Mouse (Mus musculus) liver, embryonic 16.5 days (tissue): Measurements from ENCODE around the gene Bcl2l12. TPM values are rescaled to one million over a fixed set of nuclear protein-coding genes. Genes with fewer than 3 reads are reported as not detected.
"Not testable (repeated sequence)": the region's sequence is repeated elsewhere in the genome, so short reads cannot be mapped to it uniquely, and the experiment has no call there.

Experiments
- ATAC-seq: fragments of 200-750 bp; cut with Nextera tagmentation; 2 replicates; pipeline ENCODE4 v1.8.0; 2017; ENCODE audit warnings: low read depth, mild to moderate bottlenecking, moderate number of reproducible peaks, moderate library complexity
- H3K27ac ChIP-seq: fragments of 300-500 bp; sonication (generic); 2 replicates; pipeline ENCODE4 v1.5.1; 2014; ENCODE audit warnings: mild to moderate bottlenecking, low read length
- H3K27me3 ChIP-seq: fragments of 300-500 bp; sonication (generic); 2 replicates; pipeline ENCODE4 v1.6.1; 2014; ENCODE audit warnings: low read depth, low read length, mixed read lengths; ENCODE audit not compliant: control insufficient read depth, insufficient read depth
- H3K36me3 ChIP-seq: fragments of 300-500 bp; sonication (generic); 2 replicates; pipeline ENCODE4 v1.6.1; 2014; ENCODE audit warnings: mild to moderate bottlenecking; ENCODE audit not compliant: control insufficient read depth, insufficient read depth
- H3K4me1 ChIP-seq: fragments of 300-500 bp; sonication (generic); 2 replicates; pipeline ENCODE4 v1.6.1; 2014; ENCODE audit warnings: low read depth, low read length, mixed read lengths; ENCODE audit not compliant: control insufficient read depth
- H3K4me2 ChIP-seq: fragments of 300-500 bp; sonication (generic); 2 replicates; pipeline ENCODE4 v1.6.1; 2014; ENCODE audit warnings: low read depth, low read length, mixed read lengths
- H3K4me3 ChIP-seq: fragments of 300-500 bp; sonication (generic); 2 replicates; pipeline ENCODE4 v1.5.1; 2014; ENCODE audit warnings: low read depth, mild to moderate bottlenecking, low read length
- H3K9ac ChIP-seq: fragments of 300-500 bp; sonication (generic); 2 replicates; pipeline ENCODE4 v1.6.1; 2014; ENCODE audit warnings: low read depth, low read length
- H3K9me3 ChIP-seq: fragments of 300-500 bp; sonication (generic); replicated peaks from 2 replicates; pipeline ENCODE4 v1.6.1; 2016; ENCODE audit warnings: low read length; ENCODE audit not compliant: control insufficient read depth
- WGBS: fragments of 180-500 bp; shearing (Covaris S2); extraction: QIAGEN DNeasy Blood & Tissue Kit; methylation state at CpG from one replicate; pipeline ENCODE4 v1.1.7; 2014; ENCODE audit not compliant: insufficient replicate concordance; 5-methylcytosine and 5-hydroxymethylcytosine counted together
- polyA plus RNA-seq: library from polyadenylated mRNA; unstranded; fragments of >200 nt; fragmentation: Nextera tagmentation; extraction: Ambion mirVana; gene quantifications from 2 replicates; pipeline ENCODE4 v1.2.1, GENCODE M21; 2015

Bcl2l12 gene
- polyA plus RNA-seq, 1 experiment from 2014 or later, result 12.2 TPM

GRCm38 (mm10) chr7:45024281-45025248 is 26.1 kb upstream of the Bcl2l12 start:
- Histone ChIP-seq H3K9ac (no peak overlapping the region), H3K9me3 (no peaks in the 10 kb centered on the region), H3K4me1 (no peaks in the 10 kb centered on the region), H3K27ac (no peak overlapping the region), H3K4me3 (no peak overlapping the region), H3K4me2 (no peak overlapping the region), H3K36me3 (peaks cover under 1% of the 10 kb centered on the region; the same call in 1 of the 2 replicates), H3K27me3 (no peaks in the 10 kb centered on the region)
- WGBS, result 69% methylated on average over 15 of the region's 15 CpGs
- peak; percentile 28; the same call in 1 of the 2 replicates for ATAC-seq

- not testable (repeated sequence) for ATAC-seq
These were observed 25.2 kb upstream of the Bcl2l12 start for GRCm38 (mm10) chr7:45023711-45024110.

GRCm38 (mm10) chr7:45020225-45020624 is 21.7 kb upstream of the Bcl2l12 start:
- Histone ChIP-seq H3K4me3 (no peak overlapping the region), H3K9me3 (no peaks in the 10 kb centered on the region), H3K4me1 (peaks cover 22% of the 10 kb centered on the region), H3K27me3 (peaks cover 3% of the 10 kb centered on the region; the same call in 1 of the 2 replicates), H3K36me3 (no peaks in the 10 kb centered on the region), H3K4me2 (no peak overlapping the region), H3K27ac (no peak overlapping the region), H3K9ac (no peak overlapping the region)
- 64% methylated on average over 9 of the region's 9 CpGs for WGBS
- no peak for ATAC-seq

More at GRCm38 (mm10) chr7:45023711-45024110, 25.2 kb upstream of the Bcl2l12 start:
- not testable (repeated sequence) for H3K4me2 ChIP-seq, H3K9ac ChIP-seq, H3K9me3 ChIP-seq, H3K27me3 ChIP-seq, H3K36me3 ChIP-seq, H3K4me1 ChIP-seq, H3K4me3 ChIP-seq, H3K27ac ChIP-seq
- WGBS, result 59% methylated on average over 5 of the region's 5 CpGs

GRCm38 (mm10) chr7:45019031-45019571 is 20.6 kb upstream of the Bcl2l12 start:
- Histone ChIP-seq H3K36me3 (no peaks in the 10 kb centered on the region), H3K27me3 (peaks cover 3% of the 10 kb centered on the region; the same call in 1 of the 2 replicates), H3K9me3 (no peaks in the 10 kb centered on the region), H3K9ac (no peak overlapping the region), H3K4me1 (peaks cover 33% of the 10 kb centered on the region), H3K4me3 (no peak overlapping the region), H3K4me2 (no peak overlapping the region), H3K27ac (no peak overlapping the region)
- no peak for ATAC-seq
- WGBS, result 25% methylated on average over 8 of the region's 8 CpGs

GRCm38 (mm10) chr7:45017242-45018061 is 18.9 kb upstream of the Bcl2l12 start, which contains the start of gene Rras:
Rras (plus strand) TSS chr7:45017961.
- peak within 1 kb of the TSS; percentile 99 for H3K9ac ChIP-seq
- H3K27me3 ChIP-seq, result peaks cover 3% of the 10 kb centered on the region; the same call in 1 of the 2 replicates
- peaks cover 46% of the 10 kb centered on the region for H3K4me1 ChIP-seq
- H3K27ac ChIP-seq, result peak within 1 kb of the TSS; percentile 99
- ATAC-seq, result peak; percentile 83
- H3K4me2 ChIP-seq, result peak within 1 kb of the TSS; percentile 100
- H3K4me3 ChIP-seq, result peak within 1 kb of the TSS; percentile 98
- under 1% methylated on average over 32 of the region's 36 CpGs for WGBS
- peaks cover 3% of the 10 kb centered on the region for H3K36me3 ChIP-seq
- H3K9me3 ChIP-seq, result no peaks in the 10 kb centered on the region

GRCm38 (mm10) chr7:45016761-45017160 is 18.2 kb upstream of the Bcl2l12 start:
- Histone ChIP-seq H3K4me2 (peak overlapping the region; percentile 100), H3K9me3 (no peaks in the 10 kb centered on the region), H3K27ac (peak overlapping the region; percentile 99), H3K4me1 (peaks cover 46% of the 10 kb centered on the region), H3K9ac (peak overlapping the region; percentile 99), H3K4me3 (peak overlapping the region; percentile 98), H3K27me3 (peaks cover 3% of the 10 kb centered on the region; the same call in 1 of the 2 replicates), H3K36me3 (peaks cover 7% of the 10 kb centered on the region)
- WGBS, result 2% methylated on average over 4 of the region's 4 CpGs
- ATAC-seq, result no peak

- Histone ChIP-seq H3K4me2 (peak within 1 kb of the TSS; percentile 100), H3K4me1 (peaks cover 46% of the 10 kb centered on the region), H3K4me3 (peak within 1 kb of the TSS; percentile 98), H3K36me3 (peaks cover 12% of the 10 kb centered on the region), H3K9ac (peak within 1 kb of the TSS; percentile 99), H3K27ac (peak within 1 kb of the TSS; percentile 99), H3K9me3 (no peaks in the 10 kb centered on the region), H3K27me3 (peaks cover 3% of the 10 kb centered on the region; the same call in 1 of the 2 replicates)
- under 1% methylated on average over 69 of the region's 69 CpGs for WGBS
- ATAC-seq, result peak; percentile 81
These were observed 17.6 kb upstream of the Bcl2l12 start, which contains the start of gene Scaf1 for GRCm38 (mm10) chr7:45015957-45016612. Scaf1 (minus strand) TSS chr7:45016363.

GRCm38 (mm10) chr7:45015344-45015956 is 16.9 kb upstream of the Bcl2l12 start:
- WGBS, result under 1% methylated on average over 20 of the region's 20 CpGs
- H3K4me1 ChIP-seq, result peaks cover 46% of the 10 kb centered on the region
- ATAC-seq, result no peak
- H3K9me3 ChIP-seq, result no peaks in the 10 kb centered on the region
- H3K4me2 ChIP-seq, result peak overlapping the region; percentile 89
- H3K9ac ChIP-seq, result peak overlapping the region; percentile 99
- peaks cover 3% of the 10 kb centered on the region; the same call in 1 of the 2 replicates for H3K27me3 ChIP-seq
- H3K36me3 ChIP-seq, result peaks cover 12% of the 10 kb centered on the region
- H3K4me3 ChIP-seq, result peak overlapping the region; percentile 98
- peak overlapping the region; percentile 99 for H3K27ac ChIP-seq
